Mouse (Mus musculus) Muller cell, postnatal 12 days (primary cell): Measurements from ENCODE around the gene Adat3.
A peak's percentile ranks its signal among the peaks of the same experiment; 100 is the strongest.
"Not testable (repeated sequence)": the region's sequence is repeated elsewhere in the genome, so short reads cannot be mapped to it uniquely, and the experiment has no call there.

ENCODE experiments used
- DNase-seq: peaks from one replicate; pipeline ENCODE4 v3.0.0-alpha.2; 2015; ENCODE audit errors: inconsistent ontology term

Adat3 gene

GRCm38 (mm10) chr10:80578131-80578750, 24.4 kb upstream of the Adat3 start:
- DNase-seq = peak; percentile 89

GRCm38 (mm10) chr10:80578911-80579310, 23.8 kb upstream of the Adat3 start:
- peak; percentile 61 for DNase-seq

GRCm38 (mm10) chr10:80583047-80583446, 19.6 kb upstream of the Adat3 start:
- no peak for DNase-seq

- no peak for DNase-seq
Measured at GRCm38 (mm10) chr10:80584045-80584488, 18.6 kb upstream of the Adat3 start.

- no peak for DNase-seq
Measured at GRCm38 (mm10) chr10:80584642-80585552, 17.8 kb upstream of the Adat3 start.

- DNase-seq = no peak
Measured at GRCm38 (mm10) chr10:80585581-80585980, 17.1 kb upstream of the Adat3 start.

- no peak for DNase-seq
Measured at GRCm38 (mm10) chr10:80586407-80587304, 16.0 kb upstream of the Adat3 start.

- no peak for DNase-seq
Measured at GRCm38 (mm10) chr10:80587305-80587657, 15.4 kb upstream of the Adat3 start.

GRCm38 (mm10) chr10:80589127-80589878, 13.4 kb upstream of the Adat3 start:
- DNase-seq = peak; percentile 59

- DNase-seq = peak; percentile 97
Measured at GRCm38 (mm10) chr10:80589879-80590854, 12.5 kb upstream of the Adat3 start, which contains the start of gene Abhd17a. Gene Abhd17a (minus strand): TSS chr10:80590341.

- peak; percentile 50 for DNase-seq
Measured at GRCm38 (mm10) chr10:80596318-80596717, 6.4 kb upstream of the Adat3 start.

- DNase-seq = no peak
Measured at GRCm38 (mm10) chr10:80603364-80603763, 684 bp downstream of the Adat3 start.

- no peak for DNase-seq
Measured at GRCm38 (mm10) chr10:80604001-80604509, 1.4 kb downstream of the Adat3 start.

GRCm38 (mm10) chr10:80604988-80605387, 2.3 kb downstream of the Adat3 start:
- DNase-seq = no peak

- not testable (repeated sequence) for DNase-seq
Measured at GRCm38 (mm10) chr10:80605721-80606120, 3.0 kb downstream of the Adat3 start, which contains the start of gene Gm49322. Gene Gm49322 (plus strand): TSS chr10:80606021.

- no peak for DNase-seq
Measured at GRCm38 (mm10) chr10:80606306-80606705, 3.6 kb downstream of the Adat3 start.

- no peak for DNase-seq
Measured at GRCm38 (mm10) chr10:80606737-80607350, 4.2 kb downstream of the Adat3 start.

GRCm38 (mm10) chr10:80608435-80608834, 5.8 kb downstream of the Adat3 start:
- no peak for DNase-seq

GRCm38 (mm10) chr10:80609269-80609924, 6.7 kb downstream of the Adat3 start:
- no peak for DNase-seq
